Mouse (Mus musculus): ENCODE results near the gene Mrfap1. TPM values are rescaled to one million over a fixed set of nuclear protein-coding genes. Genes with fewer than 3 reads are reported as not detected.

Mrfap1 gene
- 100 to 1,000 TPM; 429 to 477 TPM for total RNA-seq (2021)
- long read RNA-seq, experiment 1, transcript Mrfap1-201 (2 exons, 1,648 nt): major isoform, 676 of 729 reads
- long read RNA-seq, experiment 1, partial matches to known transcripts: 0 of 729 reads
- long read RNA-seq, experiment 1, other reads (novel, unspliced or antisense): 53 of 729 reads
- long read RNA-seq, experiment 2, transcript Mrfap1-201 (2 exons, 1,648 nt): major isoform, 298 of 424 reads
- long read RNA-seq, experiment 2, partial matches to known transcripts: 0 of 424 reads
- long read RNA-seq, experiment 2, other reads (novel, unspliced or antisense): 126 of 424 reads

GRCm38 (mm10) chr5:36796296-36797014, at the start of gene Mrfap1:
Gene Mrfap1 (minus strand): TSS chr5:36796772.
- DNase-seq: peak; percentile 95

GRCm38 (mm10) chr5:36844490-36844889, 47.9 kb upstream of the Mrfap1 start:
- DNase-seq: no peak

GRCm38 (mm10) chr5:36841701-36842100, 45.1 kb upstream of the Mrfap1 start:
- no peak for DNase-seq

- DNase-seq: no peak
These were observed 43.5 kb upstream of the Mrfap1 start for GRCm38 (mm10) chr5:36840092-36840491.

- DNase-seq: no peak
These were observed 43.0 kb upstream of the Mrfap1 start for GRCm38 (mm10) chr5:36839602-36840001.

- DNase-seq: no peak
These were observed 42.5 kb upstream of the Mrfap1 start for GRCm38 (mm10) chr5:36839032-36839431.

GRCm38 (mm10) chr5:36835933-36836332, 39.4 kb upstream of the Mrfap1 start:
- peak; percentile 88 for DNase-seq

GRCm38 (mm10) chr5:36831272-36831671, 34.7 kb upstream of the Mrfap1 start:
- peak; percentile 27 for DNase-seq

GRCm38 (mm10) chr5:36829913-36830879, 33.6 kb upstream of the Mrfap1 start, which contains the start of gene Man2b2:
Gene Man2b2 (minus strand): TSS chr5:36830653.
- DNase-seq: peak; percentile 96

- DNase-seq: no peak
These were observed 32.5 kb upstream of the Mrfap1 start for GRCm38 (mm10) chr5:36829098-36829497.

GRCm38 (mm10) chr5:36822907-36823306, 26.3 kb upstream of the Mrfap1 start:
- DNase-seq: no peak

- peak; percentile 70 for DNase-seq
These were observed 23.6 kb upstream of the Mrfap1 start for GRCm38 (mm10) chr5:36820142-36820541.

GRCm38 (mm10) chr5:36819742-36820141, 23.2 kb upstream of the Mrfap1 start:
- DNase-seq: no peak

- no peak for DNase-seq
These were observed 21.2 kb upstream of the Mrfap1 start for GRCm38 (mm10) chr5:36817738-36818137.

- peak; percentile 35 for DNase-seq
These were observed 18.0 kb upstream of the Mrfap1 start for GRCm38 (mm10) chr5:36814554-36814953.

- peak; percentile 81 for DNase-seq
These were observed 14.8 kb upstream of the Mrfap1 start for GRCm38 (mm10) chr5:36811413-36811812.

GRCm38 (mm10) chr5:36810634-36811033, 14.1 kb upstream of the Mrfap1 start:
- DNase-seq: no peak

GRCm38 (mm10) chr5:36809123-36809522, 12.6 kb upstream of the Mrfap1 start:
- DNase-seq: no peak

- no peak for DNase-seq
These were observed 10.5 kb upstream of the Mrfap1 start for GRCm38 (mm10) chr5:36807106-36807505.

GRCm38 (mm10) chr5:36797291-36797690, 719 bp upstream of the Mrfap1 start:
- DNase-seq: no peak

- DNase-seq: peak; percentile 82
These were observed 801 bp downstream of the Mrfap1 start for GRCm38 (mm10) chr5:36795647-36796295.

GRCm38 (mm10) chr5:36791861-36792260, 4.7 kb downstream of the Mrfap1 start:
- no peak for DNase-seq

Measured in adrenal gland, postnatal 10 days (tissue).